Mouse (Mus musculus): ENCODE measurements at regions not wholly inside any gene's neighbourhood (a gene's known extent, or its start where the extent isn't known, plus 50 kb on each side); places are given as distances from the start of the nearest gene placed in this dataset.

GRCm38 (mm10) chr6:51183576-51184420 is 248.7 kb upstream of the Nfe2l3 start:
- 5% methylated on average over 21 of the region's 21 CpGs for WGBS
- Histone ChIP-seq H3K36me3 (ENCODE audit: control insufficient read depth, insufficient read depth, low read length) (no peaks in the 10 kb centered on the region), H3K27me3 (ENCODE audit: control insufficient read depth, insufficient read depth, low read length) (peaks cover 77% of the 10 kb centered on the region), H3K4me1 (ENCODE audit: control insufficient read depth, insufficient read depth, insufficient read length, low read length) (no peaks in the 10 kb centered on the region), H3K4me3 (ENCODE audit: low read depth, low read length) (no peak overlapping the region), H3K27ac (ENCODE audit: insufficient read depth, low read depth, low read length) (no peak overlapping the region)
- TF ChIP-seq CTCF (IDR thresholded peaks at IDR 0.05; ENCODE audit: extremely low read depth, insufficient read length, insufficient replicate concordance, low read depth, low read length): no peak
- no peak for TF ChIP-seq POLR2A (IDR thresholded peaks at IDR 0.05; ENCODE audit: low read depth, low read length)

GRCm38 (mm10) chr6:51184500-51184899 is 248.0 kb upstream of the Nfe2l3 start:
- TF ChIP-seq POLR2A (IDR thresholded peaks at IDR 0.05; ENCODE audit: low read depth, low read length) (no peak), CTCF (IDR thresholded peaks at IDR 0.05; ENCODE audit: extremely low read depth, insufficient read length, insufficient replicate concordance, low read depth, low read length) (no peak)
- Histone ChIP-seq H3K4me1 (ENCODE audit: control insufficient read depth, insufficient read depth, insufficient read length, low read length) (no peaks in the 10 kb centered on the region), H3K4me3 (ENCODE audit: low read depth, low read length) (no peak overlapping the region), H3K36me3 (ENCODE audit: control insufficient read depth, insufficient read depth, low read length) (no peaks in the 10 kb centered on the region), H3K27me3 (ENCODE audit: control insufficient read depth, insufficient read depth, low read length) (peaks cover 73% of the 10 kb centered on the region), H3K27ac (ENCODE audit: insufficient read depth, low read depth, low read length) (no peak overlapping the region)
- 14% methylated on average over 3 of the region's 3 CpGs for WGBS

- TF ChIP-seq CTCF (IDR thresholded peaks at IDR 0.05; ENCODE audit: extremely low read depth, insufficient read length, insufficient replicate concordance, low read depth, low read length) (no peak), POLR2A (IDR thresholded peaks at IDR 0.05; ENCODE audit: low read depth, low read length) (no peak)
- H3K4me1 ChIP-seq (ENCODE audit: control insufficient read depth, insufficient read depth, insufficient read length, low read length): no peaks in the 10 kb centered on the region
- peaks cover 67% of the 10 kb centered on the region for H3K27me3 ChIP-seq (ENCODE audit: control insufficient read depth, insufficient read depth, low read length)
- H3K36me3 ChIP-seq (ENCODE audit: control insufficient read depth, insufficient read depth, low read length): no peaks in the 10 kb centered on the region
- H3K27ac ChIP-seq (ENCODE audit: insufficient read depth, low read depth, low read length): no peak overlapping the region
- no peak overlapping the region for H3K4me3 ChIP-seq (ENCODE audit: low read depth, low read length)
- WGBS: 32% methylated on average over 6 of the region's 6 CpGs
Measured at GRCm38 (mm10) chr6:51185201-51185600, 247.3 kb upstream of the Nfe2l3 start.

GRCm38 (mm10) chr6:51189173-51189572 is 243.3 kb upstream of the Nfe2l3 start:
- 71% methylated on average over 3 of the region's 3 CpGs for WGBS
- TF ChIP-seq CTCF (IDR thresholded peaks at IDR 0.05; ENCODE audit: extremely low read depth, insufficient read length, insufficient replicate concordance, low read depth, low read length) (no peak), POLR2A (IDR thresholded peaks at IDR 0.05; ENCODE audit: low read depth, low read length) (no peak)
- Histone ChIP-seq H3K4me1 (ENCODE audit: control insufficient read depth, insufficient read depth, insufficient read length, low read length) (no peaks in the 10 kb centered on the region; the same call in 1 of the 2 replicates), H3K4me3 (ENCODE audit: low read depth, low read length) (no peak overlapping the region), H3K27me3 (ENCODE audit: control insufficient read depth, insufficient read depth, low read length) (peaks cover 59% of the 10 kb centered on the region), H3K27ac (ENCODE audit: insufficient read depth, low read depth, low read length) (no peak overlapping the region), H3K36me3 (ENCODE audit: control insufficient read depth, insufficient read depth, low read length) (no peaks in the 10 kb centered on the region)

GRCm38 (mm10) chr6:51192826-51193225 is 239.6 kb upstream of the Nfe2l3 start:
- H3K4me3 ChIP-seq (ENCODE audit: low read depth, low read length): no peak overlapping the region
- peaks cover 44% of the 10 kb centered on the region for H3K27me3 ChIP-seq (ENCODE audit: control insufficient read depth, insufficient read depth, low read length)
- no peaks in the 10 kb centered on the region; the same call in 1 of the 2 replicates for H3K4me1 ChIP-seq (ENCODE audit: control insufficient read depth, insufficient read depth, insufficient read length, low read length)
- WGBS: 41% methylated on average over 8 of the region's 8 CpGs
- no peak overlapping the region for H3K27ac ChIP-seq (ENCODE audit: insufficient read depth, low read depth, low read length)
- TF ChIP-seq POLR2A (IDR thresholded peaks at IDR 0.05; ENCODE audit: low read depth, low read length) (no peak), CTCF (IDR thresholded peaks at IDR 0.05; ENCODE audit: extremely low read depth, insufficient read length, insufficient replicate concordance, low read depth, low read length) (no peak)
- no peaks in the 10 kb centered on the region for H3K36me3 ChIP-seq (ENCODE audit: control insufficient read depth, insufficient read depth, low read length)

- Histone ChIP-seq H3K36me3 (ENCODE audit: control insufficient read depth, insufficient read depth, low read length) (no peaks in the 10 kb centered on the region), H3K27ac (ENCODE audit: insufficient read depth, low read depth, low read length) (no peak overlapping the region), H3K4me3 (ENCODE audit: low read depth, low read length) (no peak overlapping the region), H3K4me1 (ENCODE audit: control insufficient read depth, insufficient read depth, insufficient read length, low read length) (no peaks in the 10 kb centered on the region; the same call in 1 of the 2 replicates), H3K27me3 (ENCODE audit: control insufficient read depth, insufficient read depth, low read length) (peaks cover 38% of the 10 kb centered on the region)
- 13% methylated on average over 12 of the region's 12 CpGs for WGBS
- TF ChIP-seq POLR2A (IDR thresholded peaks at IDR 0.05; ENCODE audit: low read depth, low read length): no peak
- no peak for TF ChIP-seq CTCF (IDR thresholded peaks at IDR 0.05; ENCODE audit: extremely low read depth, insufficient read length, insufficient replicate concordance, low read depth, low read length)
Measured at GRCm38 (mm10) chr6:51193356-51193755, 239.1 kb upstream of the Nfe2l3 start.

GRCm38 (mm10) chr6:51196391-51196790 is 236.1 kb upstream of the Nfe2l3 start:
- H3K27me3 ChIP-seq (ENCODE audit: control insufficient read depth, insufficient read depth, low read length): peaks cover 32% of the 10 kb centered on the region
- TF ChIP-seq CTCF (IDR thresholded peaks at IDR 0.05; ENCODE audit: extremely low read depth, insufficient read length, insufficient replicate concordance, low read depth, low read length) (no peak), POLR2A (IDR thresholded peaks at IDR 0.05; ENCODE audit: low read depth, low read length) (no peak)
- no peak overlapping the region for H3K4me3 ChIP-seq (ENCODE audit: low read depth, low read length)
- no peaks in the 10 kb centered on the region for H3K36me3 ChIP-seq (ENCODE audit: control insufficient read depth, insufficient read depth, low read length)
- H3K27ac ChIP-seq (ENCODE audit: insufficient read depth, low read depth, low read length): no peak overlapping the region
- H3K4me1 ChIP-seq (ENCODE audit: control insufficient read depth, insufficient read depth, insufficient read length, low read length): no peaks in the 10 kb centered on the region; the same call in 1 of the 2 replicates
- WGBS: 73% methylated on average over 2 of the region's 2 CpGs

Data from small intestine, adult 2 months (tissue).